Mouse (Mus musculus) midbrain, embryonic 11.5 days (tissue): ENCODE measurements around the gene Tmub1. TPM values are rescaled to one million over a fixed set of nuclear protein-coding genes. Genes with fewer than 3 reads are reported as not detected.

ENCODE experiments used
- ATAC-seq: fragments of 200-750 bp; cut with Nextera tagmentation; 2 replicates; pipeline ENCODE4 v1.8.0; 2017; ENCODE audit warnings: moderate TSS enrichment, moderate library complexity; ENCODE audit not compliant: low FRiP score
- DNase-seq: peaks from one replicate; pipeline ENCODE4 v3.0.0; 2015; ENCODE audit warnings: low spot score; ENCODE audit errors: missing footprints
- H3K27ac ChIP-seq: fragments of 300-500 bp; sonication (generic); 2 replicates; pipeline ENCODE4 v1.5.1; 2014; ENCODE audit warnings: low read depth, low read length
- H3K27me3 ChIP-seq: fragments of 300-500 bp; sonication (generic); 2 replicates; pipeline ENCODE4 v1.6.1; 2014; ENCODE audit warnings: mild to moderate bottlenecking, low read length, moderate library complexity, mixed read lengths; ENCODE audit not compliant: control insufficient read depth, insufficient read depth
- H3K36me3 ChIP-seq: fragments of 300-500 bp; sonication (generic); 2 replicates; pipeline ENCODE4 v1.6.1; 2014; ENCODE audit warnings: mild to moderate bottlenecking, low read length, moderate library complexity, mixed read lengths; ENCODE audit not compliant: control insufficient read depth, insufficient read depth
- H3K4me1 ChIP-seq: fragments of 300-500 bp; sonication (generic); 2 replicates; pipeline ENCODE4 v1.6.1; 2014; ENCODE audit warnings: low read length; ENCODE audit not compliant: control insufficient read depth, insufficient read depth
- H3K4me2 ChIP-seq: fragments of 300-500 bp; sonication (generic); 2 replicates; pipeline ENCODE4 v1.6.1; 2014; ENCODE audit warnings: mild to moderate bottlenecking, moderate library complexity
- H3K4me3 ChIP-seq: fragments of 300-500 bp; sonication (generic); 2 replicates; pipeline ENCODE4 v1.5.1; 2014; ENCODE audit warnings: low read depth, low read length
- H3K9ac ChIP-seq: fragments of 300-500 bp; sonication (generic); 2 replicates; pipeline ENCODE4 v1.6.1; 2014; ENCODE audit warnings: low read length
- H3K9me3 ChIP-seq: fragments of 300-500 bp; sonication (generic); 2 replicates; pipeline ENCODE4 v1.6.1; 2016; ENCODE audit warnings: low read length; ENCODE audit not compliant: control insufficient read depth
- WGBS: fragments of 180-500 bp; shearing (Covaris S2); extraction: QIAGEN DNeasy Blood & Tissue Kit; methylation state at CpG from one replicate; pipeline ENCODE4 v1.1.7; 2014; 5-methylcytosine and 5-hydroxymethylcytosine counted together
- polyA plus RNA-seq: library from polyadenylated mRNA; unstranded; fragments of >200 nt; fragmentation: Nextera tagmentation; extraction: Ambion mirVana; gene quantifications from 2 replicates; pipeline ENCODE4 v1.2.1, GENCODE M21; 2014

The Tmub1 gene
- polyA plus RNA-seq, result 30.5 and 32.3 TPM in 2 replicates

DNA sequence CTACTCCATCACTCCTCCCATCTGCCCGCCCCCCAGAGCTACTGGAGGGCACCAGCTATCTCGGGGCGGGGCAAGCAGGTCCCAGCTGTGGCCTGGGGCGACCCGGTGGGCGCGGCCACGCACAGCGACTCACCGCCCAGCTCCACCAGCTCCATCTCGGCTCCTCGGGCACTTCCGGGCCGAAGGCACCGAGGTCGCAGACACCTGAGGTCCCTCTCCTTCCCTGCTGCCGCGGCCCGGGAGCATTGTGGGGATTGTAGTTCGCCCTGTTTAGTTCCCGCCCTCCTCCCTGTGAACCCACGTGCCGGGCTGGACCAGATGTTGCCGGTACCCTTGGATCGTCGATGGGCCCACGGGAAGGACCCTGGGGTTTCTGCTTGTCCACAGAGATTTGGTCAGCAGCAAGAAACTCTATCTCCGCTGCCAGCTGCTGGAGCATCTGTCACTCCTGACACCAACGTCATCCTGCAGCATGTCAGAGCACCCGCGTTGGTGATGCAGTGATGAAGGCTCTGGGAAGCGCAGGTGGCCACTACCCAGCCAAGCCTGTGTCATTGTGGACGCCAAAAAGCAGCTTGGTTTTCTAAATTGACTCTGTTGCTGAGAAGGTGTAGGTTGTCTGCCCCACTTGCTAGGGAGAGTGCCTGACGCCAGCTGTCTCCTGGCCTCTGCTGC lies at the start of gene Tmub1:
Gene Tmub1, minus strand, starts transcription at position 231 of the 675 bp plus-strand sequence.
- Histone ChIP-seq H3K36me3 (peaks cover 6% of the 10 kb centered on the region; the same call in 1 of the 2 replicates), H3K4me3 (peak within 1 kb of the TSS; percentile 51), H3K27ac (peak within 1 kb of the TSS; percentile 5; the same call in 1 of the 2 replicates), H3K4me1 (peaks cover 24% of the 10 kb centered on the region), H3K27me3 (no peaks in the 10 kb centered on the region; the same call in 1 of the 2 replicates), H3K9ac (peak within 1 kb of the TSS; percentile 70), H3K9me3 (no peaks in the 10 kb centered on the region), H3K4me2 (peak within 1 kb of the TSS; percentile 74)
- ATAC-seq (peak; percentile 54), DNase-seq (peak; percentile 97)
- WGBS, result 2% methylated on average over 34 of the region's 34 CpGs

GRCm38 (mm10) chr5:24496756-24497155 lies 49.1 kb upstream of the Tmub1 start:
- no peaks in the 10 kb centered on the region for H3K27me3 ChIP-seq
- ATAC-seq, result no peak
- no peaks in the 10 kb centered on the region for H3K4me1 ChIP-seq
- no peak overlapping the region for H3K9ac ChIP-seq
- peaks cover 15% of the 10 kb centered on the region for H3K36me3 ChIP-seq
- WGBS, result 60% methylated on average over 6 of the region's 6 CpGs
- H3K27ac ChIP-seq, result no peak overlapping the region
- no peak overlapping the region for H3K4me3 ChIP-seq
- H3K4me2 ChIP-seq, result no peak overlapping the region
- no peak for DNase-seq
- no peaks in the 10 kb centered on the region for H3K9me3 ChIP-seq

DNA sequence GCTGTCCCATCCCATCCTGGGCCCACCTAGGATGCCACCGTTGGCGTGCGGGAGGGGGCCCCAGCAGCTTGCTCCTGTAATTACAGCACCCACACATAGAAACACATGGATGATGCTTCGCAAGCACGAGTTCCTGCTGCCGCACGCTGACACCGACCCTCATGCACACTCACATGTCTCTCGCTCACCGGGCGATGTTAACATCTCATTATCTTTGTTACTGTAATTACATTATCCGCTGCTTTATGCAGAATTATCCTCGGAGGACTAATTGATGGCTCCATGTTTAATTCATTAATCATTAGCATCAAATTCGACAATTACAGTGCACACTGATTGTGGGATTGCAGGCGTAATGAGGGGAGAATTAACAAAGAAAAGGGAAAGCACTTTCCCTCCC lies 47.4 kb upstream of the Tmub1 start:
- peaks cover 15% of the 10 kb centered on the region for H3K36me3 ChIP-seq
- H3K27ac ChIP-seq, result no peak overlapping the region
- no peaks in the 10 kb centered on the region for H3K4me1 ChIP-seq
- WGBS, result 94% methylated on average over 15 of the region's 15 CpGs
- H3K4me3 ChIP-seq, result no peak overlapping the region
- H3K9me3 ChIP-seq, result no peaks in the 10 kb centered on the region
- no peak overlapping the region for H3K9ac ChIP-seq
- ATAC-seq (no peak), DNase-seq (no peak)
- no peaks in the 10 kb centered on the region for H3K27me3 ChIP-seq
- H3K4me2 ChIP-seq, result no peak overlapping the region

DNA sequence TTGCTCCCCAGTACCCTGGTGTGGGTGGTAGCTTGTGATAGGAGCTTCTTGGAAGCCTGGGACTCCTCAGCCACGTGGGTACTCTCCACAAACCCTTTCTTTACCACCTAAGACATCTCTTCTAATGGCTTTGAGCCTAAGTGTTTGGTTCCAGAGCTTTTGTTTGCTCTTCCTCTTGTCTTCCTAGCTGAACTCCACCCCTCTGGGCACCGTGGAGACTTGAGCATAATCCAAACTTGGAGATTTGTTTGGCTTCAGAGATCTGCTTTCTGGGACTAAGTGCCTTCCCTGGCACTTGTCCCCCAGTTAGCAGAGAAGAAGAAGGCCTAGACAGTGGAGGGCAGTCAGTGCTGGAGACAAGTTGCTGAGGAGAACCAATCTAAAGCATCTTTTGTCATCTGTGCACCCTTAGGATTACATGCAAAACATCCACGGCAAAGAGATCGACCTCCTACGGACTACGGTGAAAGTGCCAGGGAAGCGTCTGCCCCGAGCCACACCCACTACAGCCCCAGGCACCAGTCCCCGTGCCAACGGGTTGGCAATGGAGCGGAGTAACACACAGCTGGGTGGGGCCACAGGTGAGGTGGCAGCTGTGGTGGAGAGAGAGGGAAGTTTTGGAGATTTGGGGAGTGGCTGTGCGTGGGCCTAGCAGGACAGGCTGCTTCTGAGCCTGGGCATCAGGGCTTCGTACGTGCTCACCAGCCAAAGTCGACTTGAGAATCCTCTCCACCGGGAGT lies 45.1 kb upstream of the Tmub1 start:
- Histone ChIP-seq H3K4me1 (no peaks in the 10 kb centered on the region), H3K27me3 (no peaks in the 10 kb centered on the region), H3K27ac (no peak overlapping the region), H3K9me3 (no peaks in the 10 kb centered on the region), H3K36me3 (peaks cover 24% of the 10 kb centered on the region), H3K9ac (no peak overlapping the region), H3K4me2 (no peak overlapping the region), H3K4me3 (no peak overlapping the region)
- WGBS, result 92% methylated on average over 16 of the region's 16 CpGs
- no peak for ATAC-seq
- no peak for DNase-seq

DNA sequence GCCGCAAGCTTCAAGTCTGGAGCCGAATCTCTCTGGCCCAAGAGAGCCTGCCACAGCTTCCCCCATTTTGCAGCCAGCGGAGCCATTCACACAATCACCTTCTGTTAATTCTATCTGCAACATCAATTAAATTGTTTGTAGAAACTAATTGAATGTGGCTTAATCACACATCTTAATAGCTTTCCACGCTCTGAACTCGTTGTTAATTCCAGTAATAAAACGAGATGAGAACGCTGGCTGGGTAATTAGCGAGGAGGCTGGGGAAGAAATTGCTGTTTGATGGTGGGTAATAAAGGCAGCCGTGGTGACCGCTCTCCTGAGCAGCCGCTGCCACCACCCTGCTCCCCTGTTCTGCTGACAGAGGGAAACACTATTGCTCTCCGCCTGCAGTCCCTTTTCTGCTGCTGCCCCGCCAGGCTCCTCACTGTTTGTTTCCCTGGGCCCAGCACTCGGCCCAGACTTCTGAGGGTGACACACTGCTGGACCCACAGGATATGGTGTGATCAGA lies 42.8 kb upstream of the Tmub1 start:
- no peaks in the 10 kb centered on the region for H3K27me3 ChIP-seq
- WGBS, result 90% methylated on average over 14 of the region's 14 CpGs
- H3K27ac ChIP-seq, result no peak overlapping the region
- ATAC-seq (no peak), DNase-seq (no peak)
- no peaks in the 10 kb centered on the region for H3K9me3 ChIP-seq
- no peak overlapping the region for H3K4me2 ChIP-seq
- H3K4me1 ChIP-seq, result peaks cover 1% of the 10 kb centered on the region; the same call in 1 of the 2 replicates
- H3K4me3 ChIP-seq, result no peak overlapping the region
- peaks cover 28% of the 10 kb centered on the region for H3K36me3 ChIP-seq
- no peak overlapping the region for H3K9ac ChIP-seq

DNA sequence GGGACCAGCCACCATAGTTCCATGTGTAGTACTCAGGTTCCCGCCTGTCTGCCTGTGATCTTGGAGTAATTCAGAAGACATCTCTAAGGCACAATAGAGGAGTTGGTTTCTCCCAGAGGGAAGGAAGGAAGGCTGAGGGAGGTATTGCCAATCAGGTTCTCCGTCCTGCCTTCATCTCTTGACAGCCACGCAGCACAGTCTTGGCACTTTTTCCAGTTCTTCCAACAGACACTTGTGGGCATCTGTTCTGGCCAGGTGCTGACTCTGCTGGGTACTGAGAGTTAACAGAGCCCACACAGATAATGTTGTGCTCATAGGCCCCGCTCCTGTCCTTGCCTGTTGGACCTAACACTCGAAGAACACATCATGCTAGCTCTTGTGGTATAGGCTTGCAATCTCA lies 39.1 kb upstream of the Tmub1 start:
- Histone ChIP-seq H3K4me1 (peaks cover 18% of the 10 kb centered on the region), H3K9ac (no peak overlapping the region)
- no peak for DNase-seq

DNA sequence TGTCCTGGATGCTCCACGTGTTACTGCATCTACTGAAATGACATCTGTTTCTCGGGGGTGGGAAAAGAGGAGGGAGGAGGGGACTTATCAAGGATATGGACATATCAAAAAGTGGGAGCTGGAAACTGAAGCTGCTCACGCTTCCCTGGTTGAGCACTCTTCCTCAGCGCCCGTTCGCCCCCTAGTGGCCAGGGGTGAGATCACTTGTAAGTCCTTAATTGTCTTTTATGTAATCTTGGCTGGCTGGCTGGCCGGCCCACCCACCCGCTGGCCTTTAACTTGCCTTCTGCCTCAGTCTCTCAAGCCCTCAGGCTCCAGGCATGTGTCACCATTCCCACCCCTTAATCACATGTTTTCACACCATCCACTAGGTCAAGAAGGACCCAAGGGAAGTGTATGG lies 38.4 kb upstream of the Tmub1 start:
- WGBS, result 3% methylated on average over 8 of the region's 8 CpGs
- Histone ChIP-seq H3K9ac (no peak overlapping the region), H3K36me3 (peaks cover 25% of the 10 kb centered on the region; the same call in 1 of the 2 replicates), H3K4me3 (no peak overlapping the region), H3K27me3 (no peaks in the 10 kb centered on the region), H3K27ac (no peak overlapping the region), H3K4me1 (peaks cover 24% of the 10 kb centered on the region), H3K9me3 (no peaks in the 10 kb centered on the region), H3K4me2 (no peak overlapping the region)
- DNase-seq, result peak; percentile 99
- peak; percentile 1; the same call in 1 of the 2 replicates for ATAC-seq

More for the DNA sequence above, 39.1 kb upstream of the Tmub1 start:
- no peak overlapping the region for H3K27ac ChIP-seq
- H3K4me3 ChIP-seq, result no peak overlapping the region
- no peak for ATAC-seq
- H3K36me3 ChIP-seq, result peaks cover 30% of the 10 kb centered on the region; the same call in 1 of the 2 replicates
- 93% methylated on average over 5 of the region's 5 CpGs for WGBS
- no peak overlapping the region for H3K4me2 ChIP-seq
- H3K27me3 ChIP-seq, result no peaks in the 10 kb centered on the region
- no peaks in the 10 kb centered on the region for H3K9me3 ChIP-seq

DNA sequence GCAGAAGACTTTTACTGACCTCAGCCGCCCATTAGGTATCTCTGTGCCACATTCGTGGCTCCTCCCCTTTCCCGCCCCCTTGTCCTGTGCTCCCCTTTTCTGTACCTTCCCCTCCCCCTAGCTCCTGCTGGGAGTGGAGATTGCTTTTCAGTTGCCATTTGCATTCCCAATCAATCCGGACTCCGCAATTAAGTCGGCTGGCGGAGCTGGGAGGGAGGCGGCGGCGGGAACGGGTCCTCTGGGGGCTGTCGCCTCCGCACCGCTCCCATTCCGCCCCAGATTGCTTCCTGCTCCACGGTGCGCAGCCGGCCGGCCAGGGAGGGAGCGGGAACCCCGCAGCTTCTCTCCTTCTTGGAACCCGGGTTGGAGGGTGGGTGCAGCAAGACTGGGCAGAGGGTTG lies 37.3 kb upstream of the Tmub1 start:
- peak overlapping the region; percentile 20; the same call in 1 of the 2 replicates for H3K9ac ChIP-seq
- DNase-seq, result peak; percentile 87
- ATAC-seq, result peak; percentile 14; the same call in 1 of the 2 replicates
- peaks cover 28% of the 10 kb centered on the region for H3K4me1 ChIP-seq
- 16% methylated on average over 22 of the region's 22 CpGs for WGBS
- H3K9me3 ChIP-seq, result no peaks in the 10 kb centered on the region
- peaks cover 28% of the 10 kb centered on the region; the same call in 1 of the 2 replicates for H3K36me3 ChIP-seq
- no peaks in the 10 kb centered on the region for H3K27me3 ChIP-seq
- no peak overlapping the region for H3K27ac ChIP-seq
- H3K4me3 ChIP-seq, result no peak overlapping the region
- peak overlapping the region; percentile 25; the same call in 1 of the 2 replicates for H3K4me2 ChIP-seq

DNA sequence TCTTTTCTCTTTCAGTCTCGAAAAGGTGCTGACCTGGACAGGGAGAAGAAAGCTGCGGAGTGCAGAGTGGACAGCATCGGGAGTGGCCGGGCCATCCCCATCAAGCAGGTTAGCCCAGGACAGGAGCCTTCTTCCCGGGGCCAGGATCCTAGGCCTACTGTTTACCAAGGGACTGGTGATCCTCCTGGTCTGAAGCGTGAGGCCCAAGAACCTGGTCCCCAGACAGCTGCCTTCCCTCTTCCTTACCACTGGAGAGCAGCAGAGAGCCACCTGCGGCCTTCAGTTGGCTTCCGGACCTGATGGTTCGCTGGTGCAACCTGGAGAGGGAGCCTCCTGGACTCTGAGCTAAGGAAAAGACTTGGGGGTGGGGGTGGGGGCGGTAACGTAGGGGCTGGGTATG lies 35.7 kb upstream of the Tmub1 start:
- DNase-seq, result peak; percentile 95
- no peak overlapping the region for H3K9ac ChIP-seq
- no peak overlapping the region for H3K4me3 ChIP-seq
- peaks cover 33% of the 10 kb centered on the region for H3K36me3 ChIP-seq
- H3K27me3 ChIP-seq, result no peaks in the 10 kb centered on the region
- ATAC-seq, result peak; percentile 34
- no peak overlapping the region for H3K27ac ChIP-seq
- H3K4me2 ChIP-seq, result no peak overlapping the region
- H3K9me3 ChIP-seq, result no peaks in the 10 kb centered on the region
- H3K4me1 ChIP-seq, result peaks cover 28% of the 10 kb centered on the region
- 19% methylated on average over 11 of the region's 11 CpGs for WGBS
